Mouse (Mus musculus) spleen, adult 12 weeks (tissue): ENCODE data around the gene Sppl3.

Source experiments
- DNase-seq: peaks from one replicate; pipeline ENCODE4 v3.0.0; 2022; ENCODE audit warnings: low spot score

Sppl3 gene

DNA sequence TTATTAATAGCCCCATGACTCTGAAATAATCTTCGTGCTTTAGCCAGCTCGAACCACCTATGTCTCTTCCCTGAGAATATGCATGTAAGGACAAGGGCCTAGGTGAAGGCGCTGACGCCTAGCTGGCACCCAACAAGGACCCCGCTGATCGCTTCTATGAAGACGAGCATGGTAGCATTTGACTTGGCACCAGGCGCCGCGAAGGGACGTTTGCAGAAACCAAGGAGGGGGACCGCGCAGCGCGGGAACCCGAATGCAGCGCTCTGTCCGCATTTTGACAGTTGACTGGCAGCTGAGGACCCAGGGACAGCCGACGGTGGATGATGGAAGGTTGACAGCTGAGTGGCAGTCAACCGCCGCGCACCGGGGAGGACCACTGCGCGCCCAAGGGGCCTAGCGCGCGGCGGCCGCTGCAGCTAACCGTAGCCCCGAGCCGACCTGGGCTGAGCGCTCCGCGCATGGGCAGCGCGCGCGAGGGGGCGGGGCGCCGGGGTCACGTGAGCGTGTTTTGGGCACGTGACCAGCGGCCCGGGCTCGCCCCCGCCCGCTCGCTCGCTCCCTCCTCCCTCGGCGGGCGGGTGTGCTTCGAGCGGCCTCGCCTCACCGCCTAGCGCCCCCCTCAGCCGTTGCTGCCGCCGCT, at the start of gene Sppl3:
Sppl3 (plus strand) TSS at position 561 of the 640 bp plus-strand sequence.
- DNase-seq, result peak; percentile 96

DNA sequence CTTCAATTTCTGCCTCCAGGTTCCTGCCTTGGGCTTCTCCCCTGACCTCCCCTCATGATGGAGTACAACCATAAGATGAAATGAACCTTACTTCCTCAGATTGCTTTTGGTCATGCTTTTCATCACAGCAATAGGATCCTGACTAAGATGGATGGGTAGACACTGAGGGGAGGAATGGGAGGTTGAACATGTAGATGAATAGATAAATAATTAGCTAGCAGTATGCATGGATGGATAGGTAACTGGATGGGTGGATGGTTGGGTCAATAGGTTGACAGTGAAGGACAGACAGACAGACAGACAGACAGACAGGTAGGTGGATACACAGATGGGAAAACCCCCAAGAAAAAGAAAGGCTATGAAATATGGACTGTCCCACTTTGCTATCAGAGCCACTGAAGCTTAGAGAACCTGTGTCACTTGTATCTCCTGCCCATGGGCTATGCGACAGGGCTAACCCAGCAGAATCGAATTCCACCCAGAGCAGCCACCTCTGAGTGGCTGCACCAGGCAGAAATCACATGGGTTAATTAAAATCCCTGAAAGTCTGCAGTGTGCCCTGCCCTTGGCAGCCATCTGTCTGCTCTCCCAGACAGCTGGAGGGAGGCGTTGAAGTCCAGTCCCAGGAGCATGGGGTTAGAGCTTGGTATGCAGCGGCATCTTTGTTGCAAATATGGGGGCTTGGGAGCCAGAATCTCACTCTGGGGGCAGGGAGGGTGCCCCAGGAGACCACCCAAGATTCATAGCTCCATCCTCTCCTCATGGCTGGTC, 49.2 kb upstream of the Sppl3 start:
- no peak for DNase-seq

DNA sequence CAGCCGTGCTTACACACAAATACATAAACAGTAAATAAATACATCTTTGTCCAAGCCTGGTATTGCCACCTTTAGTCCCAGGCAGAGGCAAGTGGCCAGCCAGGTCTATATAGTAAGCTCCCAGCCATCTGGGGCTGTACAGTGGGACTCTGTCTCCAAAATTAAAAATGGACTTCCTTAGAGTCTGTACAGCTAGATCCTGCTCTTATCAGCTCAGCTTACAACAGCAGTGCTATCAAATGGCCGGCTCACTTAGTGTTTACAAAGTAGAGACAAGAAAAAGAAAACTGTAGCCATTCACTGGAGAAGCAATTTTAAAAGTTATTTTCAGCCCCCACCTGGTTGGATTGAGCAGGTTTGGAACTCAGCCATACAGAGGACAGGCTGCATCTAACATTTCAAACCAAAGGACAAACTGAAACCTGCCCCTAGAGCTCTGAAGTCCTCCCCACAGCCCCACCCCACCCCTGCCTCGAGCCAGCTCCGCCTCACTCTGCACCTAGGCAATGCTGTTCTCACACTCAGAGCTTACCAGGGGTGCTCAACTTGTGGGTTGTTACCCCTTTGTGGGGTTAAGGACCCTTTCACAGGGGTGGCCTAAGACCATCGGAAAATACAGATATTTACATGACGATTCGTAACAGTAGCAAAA, 46.5 kb upstream of the Sppl3 start:
- no peak for DNase-seq

DNA sequence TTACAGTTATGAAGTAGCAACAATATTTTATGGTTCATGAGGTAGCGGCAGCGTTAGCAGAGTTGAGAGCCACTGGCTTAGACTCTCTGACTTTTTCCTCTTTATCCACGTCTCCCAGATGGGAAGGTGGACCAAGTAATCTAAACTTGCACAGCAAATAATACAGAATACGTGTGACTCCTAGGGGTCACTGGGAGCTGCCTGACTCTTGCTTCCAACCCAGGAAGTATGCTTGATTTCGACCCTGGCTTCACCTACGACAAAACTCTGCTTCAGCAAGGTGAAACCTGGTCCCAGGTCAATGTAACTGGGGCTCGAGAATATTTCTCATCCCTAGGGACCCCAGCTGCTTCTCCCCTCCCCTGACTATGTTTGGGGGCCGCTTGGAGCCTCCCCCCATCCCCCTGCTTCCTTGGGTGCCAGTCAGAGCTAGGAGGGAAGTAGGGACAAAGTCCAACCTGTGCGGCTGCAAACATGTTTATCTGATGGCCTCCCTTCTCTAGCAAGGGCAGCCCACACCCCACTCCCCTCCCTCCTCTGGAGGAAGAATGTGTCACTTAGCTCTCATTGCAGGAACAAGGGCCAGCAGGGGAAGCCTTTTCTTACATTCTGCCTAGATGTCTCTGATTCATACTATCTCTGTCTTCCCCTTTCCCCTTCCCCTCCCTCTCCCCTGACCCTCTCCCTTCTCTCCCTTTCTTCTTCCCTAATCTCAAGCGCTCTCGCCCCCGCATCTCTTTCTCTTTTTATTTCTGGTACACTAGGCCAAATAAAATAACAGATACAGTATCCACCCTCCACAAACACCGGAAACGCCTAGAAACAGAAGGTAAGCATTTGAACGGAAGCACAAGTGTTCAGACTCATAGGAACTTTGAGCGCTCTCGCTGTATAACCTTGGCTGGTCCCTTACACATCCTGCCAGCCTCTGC, 45.7 kb upstream of the Sppl3 start:
- no peak for DNase-seq

DNA sequence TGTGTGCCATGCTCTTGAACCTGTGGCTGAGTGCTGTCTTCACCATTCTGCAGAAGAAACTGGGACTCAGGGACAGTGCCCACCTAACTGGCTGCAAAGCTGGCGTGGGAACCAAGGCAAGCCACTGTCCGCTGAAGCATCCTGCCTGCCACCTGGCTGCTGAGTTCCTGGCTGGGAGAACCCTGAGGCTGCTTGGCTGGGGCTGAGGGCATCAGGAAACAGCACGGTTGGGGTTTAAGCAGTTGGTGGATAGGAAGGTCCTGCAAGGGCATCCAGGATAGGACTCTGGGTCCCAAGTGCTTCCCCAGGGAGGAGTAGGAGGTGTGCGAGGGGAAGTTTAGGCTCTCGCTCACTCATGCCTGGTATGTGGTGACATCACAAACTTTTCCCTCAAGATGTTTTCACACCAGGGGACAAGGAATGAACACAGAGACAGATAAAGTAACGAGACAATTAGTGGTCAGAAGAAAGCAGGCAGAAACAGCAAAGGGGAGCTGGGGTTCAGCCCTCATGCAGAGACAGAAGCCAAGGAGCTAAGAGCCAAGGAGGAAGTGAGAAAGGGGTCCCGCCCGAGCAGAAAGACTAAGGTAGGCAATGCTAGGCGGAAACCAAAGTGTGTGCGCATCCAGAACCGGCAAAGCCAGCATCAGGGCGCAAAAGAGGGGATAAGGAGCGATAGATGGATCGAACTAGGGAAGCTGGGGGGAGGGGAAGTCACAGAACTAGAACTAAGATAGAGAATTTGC, 43.2 kb upstream of the Sppl3 start:
- no peak for DNase-seq

DNA sequence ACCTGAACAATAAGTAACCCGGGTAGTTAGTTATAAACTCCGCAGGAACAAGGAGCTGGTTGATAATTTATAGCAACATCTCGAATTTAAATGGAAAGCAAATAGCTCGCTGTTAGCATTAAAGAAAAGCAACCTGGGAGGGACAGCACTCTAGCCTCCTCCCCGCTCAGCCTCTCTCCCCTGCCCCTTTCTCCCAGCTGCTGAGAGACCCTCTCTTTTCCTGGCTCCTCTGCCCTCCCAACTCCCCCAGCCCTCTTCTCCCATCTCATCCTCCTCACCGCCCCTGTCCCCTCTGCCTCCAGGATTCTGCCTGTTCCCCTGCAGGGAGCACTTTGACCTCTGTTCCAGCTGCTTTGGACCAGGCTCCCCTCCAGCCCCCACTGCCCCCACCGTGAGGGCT, 42.3 kb upstream of the Sppl3 start:
- DNase-seq, result no peak

DNA sequence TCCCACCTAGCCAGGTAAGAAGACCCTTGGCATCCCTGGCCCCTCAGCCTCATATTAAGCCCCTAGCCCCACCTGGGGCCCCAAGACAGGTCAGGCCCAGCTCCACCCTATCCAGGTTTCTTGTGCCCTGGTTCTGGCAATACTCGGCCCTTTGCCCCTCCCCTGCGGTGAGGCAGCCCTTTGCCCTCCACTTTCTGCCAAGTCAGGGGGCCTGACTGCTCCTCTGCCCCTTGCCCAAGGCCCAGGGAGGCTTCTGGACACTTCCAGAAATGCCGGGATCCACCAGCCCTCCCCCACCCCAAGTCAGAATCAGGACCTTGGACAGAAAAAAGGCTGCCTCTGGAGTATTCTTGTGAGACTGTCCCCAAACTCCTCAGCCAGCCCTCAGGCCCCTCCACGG, 41.9 kb upstream of the Sppl3 start:
- no peak for DNase-seq

DNA sequence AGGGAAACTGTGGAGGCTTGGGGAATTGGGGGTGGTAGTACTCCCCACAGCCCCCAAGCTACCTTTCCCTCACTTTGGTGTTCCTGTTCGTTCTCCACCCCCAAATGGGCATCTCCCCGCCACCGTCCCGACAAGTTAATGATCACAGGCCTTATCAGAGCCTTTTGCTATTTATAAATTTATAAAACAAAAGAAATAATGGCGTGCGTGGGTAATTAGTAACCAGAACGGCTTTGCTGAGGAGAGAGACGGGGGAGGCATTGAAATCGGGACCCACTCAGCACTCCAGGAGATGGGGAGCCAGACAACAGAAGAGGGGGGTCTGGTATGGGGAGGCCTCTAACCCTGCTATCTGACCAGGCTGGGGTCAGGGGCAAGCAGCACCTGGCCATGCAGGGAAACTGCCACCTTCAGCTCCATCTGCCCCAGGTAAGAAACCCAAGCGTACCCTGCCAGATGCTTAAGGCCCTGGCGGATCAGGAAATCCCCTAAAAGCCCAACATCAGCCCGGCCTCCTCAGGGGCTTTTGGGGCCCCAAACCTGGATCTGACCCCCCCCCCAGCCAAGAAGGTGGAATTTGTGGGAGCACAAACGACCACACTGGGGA, 41.2 kb upstream of the Sppl3 start:
- DNase-seq, result no peak

DNA sequence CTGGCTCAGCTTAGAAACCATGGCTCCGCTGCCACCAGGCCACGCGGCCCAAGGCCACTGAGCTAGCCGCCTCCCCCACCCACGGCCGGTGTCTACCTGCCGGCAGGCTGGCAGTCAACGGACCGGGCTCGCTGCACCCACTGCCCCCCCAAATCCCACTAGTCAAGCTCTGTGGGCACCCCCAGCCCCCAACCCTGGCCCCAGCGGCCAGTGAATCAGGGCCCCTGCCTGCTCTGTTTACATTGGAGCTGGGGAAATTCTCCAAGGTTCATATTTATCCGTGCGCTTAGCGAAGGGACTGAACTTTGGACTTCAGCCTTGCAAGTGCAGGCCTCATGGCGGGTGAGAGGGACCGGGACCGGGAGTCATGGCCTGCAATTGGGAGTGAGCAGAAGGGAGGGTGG, 40.1 kb upstream of the Sppl3 start, which contains the start of gene Hnf1a:
Hnf1a (minus strand) TSS at position 271 of the 404 bp plus-strand sequence.
- no peak for DNase-seq

DNA sequence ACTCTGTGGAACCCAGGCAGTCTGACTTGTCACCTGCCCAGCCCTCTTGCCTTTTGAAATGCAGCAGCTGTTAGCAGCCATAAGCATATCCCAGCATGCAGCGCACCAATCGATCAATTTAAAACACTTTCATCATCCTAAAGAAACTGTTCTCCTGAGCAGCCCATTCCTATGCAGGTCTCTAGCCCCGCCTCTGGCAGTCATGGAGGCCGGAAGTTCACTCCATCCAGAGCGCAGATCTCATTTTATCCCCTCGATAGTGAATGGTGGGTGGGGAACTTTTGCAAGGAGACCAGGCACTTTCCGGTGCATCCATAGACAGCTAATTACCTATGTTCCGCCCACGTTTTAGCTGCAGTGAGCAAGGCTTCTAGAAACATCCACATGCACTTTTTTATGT, 38.7 kb upstream of the Sppl3 start:
- DNase-seq, result no peak

DNA sequence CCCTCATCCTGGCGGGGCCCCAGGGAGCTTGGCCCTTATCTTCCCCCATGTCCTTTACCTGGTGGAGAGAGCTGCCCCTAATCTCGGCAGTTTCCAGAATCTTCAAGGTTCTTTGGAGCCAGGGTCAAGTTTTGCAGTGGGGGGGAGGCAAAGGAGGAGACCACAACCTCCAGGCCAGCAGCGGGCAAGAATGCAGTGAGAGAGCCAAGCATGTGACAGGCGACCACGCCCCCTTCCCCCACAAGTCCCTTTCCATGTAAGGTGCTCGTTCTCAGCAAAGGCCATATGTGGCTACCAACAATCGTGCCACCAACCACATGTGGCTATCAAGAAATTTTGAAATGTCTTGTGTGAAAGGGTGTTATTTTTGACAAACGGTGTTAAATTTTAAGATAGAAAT, 37.8 kb upstream of the Sppl3 start:
- DNase-seq, result no peak

DNA sequence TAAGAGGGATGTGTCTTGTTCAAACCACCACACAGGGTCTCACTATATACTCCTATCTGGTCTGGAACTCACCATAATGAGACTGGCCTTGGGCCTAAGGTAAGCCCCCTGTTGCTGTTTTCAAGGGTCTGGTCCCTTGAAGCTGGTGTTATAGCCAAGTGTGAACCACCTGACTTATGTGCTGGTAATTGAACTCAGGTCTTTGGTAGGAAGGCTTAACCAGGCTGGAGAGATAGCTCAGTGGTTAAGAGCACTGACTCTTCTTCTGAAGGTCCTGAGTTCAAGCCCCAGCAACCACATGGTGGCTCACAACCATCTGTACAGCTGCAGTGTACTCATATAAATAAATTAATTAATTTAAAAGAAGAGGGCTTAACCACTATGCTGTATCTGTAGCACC, 34.0 kb upstream of the Sppl3 start:
- no peak for DNase-seq

DNA sequence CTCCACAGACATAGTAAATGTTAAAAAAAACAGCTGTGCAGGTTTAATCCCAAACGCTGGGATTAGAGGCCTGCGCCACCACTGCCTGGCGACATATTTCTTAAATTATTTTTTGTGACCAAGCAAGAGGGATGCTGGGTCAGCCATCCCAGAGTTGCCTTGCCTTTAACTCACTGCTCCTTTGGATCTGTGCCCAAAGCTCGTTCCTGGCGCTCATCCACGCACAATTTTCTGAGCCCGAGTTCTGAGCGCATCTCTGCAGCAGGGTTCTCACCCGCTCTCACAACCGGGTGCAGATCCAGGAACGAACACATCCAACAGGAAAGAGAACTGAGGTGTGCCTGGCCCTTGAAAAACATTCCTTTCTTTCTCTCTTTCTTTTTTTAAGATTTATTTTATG, 32.5 kb upstream of the Sppl3 start:
- no peak for DNase-seq

DNA sequence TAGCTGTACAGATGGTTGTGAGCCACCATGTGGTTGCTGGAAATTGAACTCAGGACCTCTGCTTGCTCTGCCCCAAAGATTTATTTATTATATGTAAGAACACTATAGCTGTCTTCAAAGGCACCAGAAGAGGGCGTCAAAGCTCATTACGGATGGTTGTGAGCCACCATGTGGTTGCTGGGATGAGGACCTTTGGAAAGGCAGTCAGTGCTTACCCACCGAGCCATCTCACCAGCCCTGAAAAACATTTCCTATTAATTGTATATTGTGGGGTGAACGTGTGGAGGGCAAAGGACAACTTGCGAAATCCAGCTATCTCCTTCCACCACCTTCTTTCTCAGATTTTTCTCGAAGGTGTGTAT, 32.1 kb upstream of the Sppl3 start:
- DNase-seq, result peak; percentile 20

DNA sequence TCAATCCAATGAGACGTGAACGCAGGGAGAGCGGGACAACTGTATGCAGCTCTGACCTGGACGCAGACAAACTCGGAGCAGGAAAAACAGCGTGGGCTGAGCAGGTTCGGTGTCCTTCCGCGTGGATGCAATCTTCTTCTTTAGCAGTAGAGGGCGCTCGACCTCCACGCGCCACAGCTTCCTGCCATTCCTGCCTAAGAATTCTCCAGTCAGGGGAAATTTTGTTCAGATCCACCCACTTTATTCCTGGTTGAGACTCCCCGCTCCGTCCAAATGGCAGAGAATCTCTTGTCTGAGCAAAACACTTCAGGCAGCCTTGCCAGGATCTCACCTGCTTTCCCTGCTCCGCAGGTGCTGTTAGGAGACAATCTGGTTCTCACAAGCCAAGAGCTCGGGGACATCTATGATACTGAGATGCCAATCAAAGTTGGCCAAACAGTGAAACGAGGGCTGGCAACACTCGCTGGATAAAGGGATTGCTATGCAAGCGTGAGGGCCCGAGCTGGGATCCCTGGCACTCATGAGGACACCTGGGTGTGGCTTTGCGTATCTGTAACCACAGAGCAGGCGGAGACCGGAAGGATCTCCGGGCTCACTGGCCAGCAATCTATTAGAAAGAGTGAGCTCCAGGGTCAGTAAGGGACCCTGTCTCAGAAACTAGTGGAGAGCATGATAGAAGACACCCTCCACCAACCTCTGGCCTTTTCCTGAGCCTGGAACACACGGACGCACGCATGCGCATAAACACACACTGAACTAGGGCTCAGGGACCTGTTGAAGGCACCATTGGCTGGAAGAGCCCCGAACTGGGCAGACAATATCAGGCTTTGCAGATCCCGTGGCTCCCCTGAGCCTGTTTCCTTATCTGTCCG, 31.5 kb upstream of the Sppl3 start:
- peak; percentile 70 for DNase-seq

DNA sequence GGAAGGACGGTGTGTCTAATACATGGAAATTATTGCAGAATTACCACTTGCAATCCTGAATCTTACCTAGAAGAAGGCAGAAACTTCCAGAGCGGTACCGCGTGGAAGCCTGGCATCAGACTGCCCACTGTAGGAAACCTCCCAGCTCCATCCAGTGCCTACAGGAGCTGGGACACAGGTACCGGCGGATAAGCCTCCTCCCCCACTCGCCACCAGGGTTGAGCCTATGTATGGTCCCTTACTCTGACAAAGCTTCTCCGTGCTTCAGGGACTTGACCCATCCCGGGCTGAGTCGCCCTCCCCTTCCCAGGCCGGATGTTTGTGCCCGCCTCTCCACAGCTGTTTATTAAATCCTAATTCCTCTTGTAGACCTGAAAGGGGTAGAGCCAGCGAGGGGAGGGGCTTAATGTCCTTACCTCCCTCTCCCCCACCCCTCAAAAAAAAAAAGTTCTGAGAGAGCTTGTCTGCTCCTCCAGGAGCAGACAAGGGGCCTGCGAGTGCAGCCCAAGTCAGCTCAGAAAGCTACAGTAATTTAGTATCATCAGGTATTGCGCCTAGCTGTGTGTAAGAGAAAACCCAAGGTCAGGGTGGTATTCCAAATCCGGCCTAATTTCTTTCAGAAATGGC, 30.7 kb upstream of the Sppl3 start:
- DNase-seq, result no peak

DNA sequence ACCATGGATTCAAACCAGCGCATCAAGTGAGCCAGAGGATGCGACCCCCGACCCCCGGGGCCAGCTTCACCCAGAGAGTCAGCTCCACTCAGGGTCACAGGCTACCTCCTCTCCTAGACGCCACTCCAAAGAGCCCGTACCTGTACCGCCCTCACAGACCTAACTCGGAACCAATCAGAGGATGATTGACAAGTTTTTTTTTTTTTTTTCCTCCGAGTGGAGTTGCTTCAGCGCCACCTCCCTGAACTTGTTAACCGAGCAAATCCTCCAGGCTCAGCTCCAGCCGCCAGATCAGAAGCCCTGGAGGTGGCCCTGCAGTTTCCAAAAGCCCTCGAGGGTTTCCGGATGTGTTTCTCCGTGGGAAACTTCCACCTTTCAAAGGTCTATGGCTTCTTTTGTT, 28.9 kb upstream of the Sppl3 start:
- no peak for DNase-seq

DNA sequence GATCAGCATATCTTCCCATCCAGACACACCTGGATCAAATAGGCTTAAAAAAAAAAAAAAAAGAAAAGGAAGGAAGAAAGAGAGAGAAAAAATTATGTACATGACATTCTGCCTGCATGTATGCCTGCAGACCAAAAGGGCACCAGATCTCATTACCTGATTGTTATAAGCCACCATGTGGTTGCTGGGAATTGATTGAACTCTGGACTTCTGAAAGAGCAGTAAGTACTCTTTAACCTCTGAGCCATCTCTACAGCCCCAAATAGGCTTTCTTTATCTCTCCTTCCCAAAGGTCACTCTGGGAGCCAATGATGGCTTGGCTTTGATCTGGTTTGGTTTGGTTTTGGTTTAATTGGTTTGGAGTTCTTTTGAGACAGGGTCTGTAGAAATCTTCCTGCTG, 25.9 kb upstream of the Sppl3 start:
- no peak for DNase-seq

DNA sequence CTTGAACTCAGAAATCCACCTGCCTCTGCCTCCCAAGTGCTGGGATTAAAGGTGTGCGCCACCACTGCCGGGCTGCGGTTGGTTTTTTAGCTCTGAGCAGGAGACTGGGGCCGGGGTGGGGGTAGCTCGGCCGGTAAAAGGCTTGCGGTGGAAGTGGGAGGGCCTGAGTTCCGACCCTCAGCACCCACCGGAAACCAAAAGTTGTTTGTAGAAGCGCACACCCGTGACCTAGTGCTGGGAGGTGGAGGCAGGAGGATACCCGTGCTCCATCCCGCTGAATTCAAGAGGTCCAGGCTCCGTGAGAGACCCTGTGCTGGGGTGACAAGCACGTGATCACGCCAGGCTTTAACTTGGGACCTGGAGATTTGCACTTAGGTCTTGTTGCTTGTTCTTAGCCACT, 14.5 kb upstream of the Sppl3 start:
- DNase-seq, result no peak

DNA sequence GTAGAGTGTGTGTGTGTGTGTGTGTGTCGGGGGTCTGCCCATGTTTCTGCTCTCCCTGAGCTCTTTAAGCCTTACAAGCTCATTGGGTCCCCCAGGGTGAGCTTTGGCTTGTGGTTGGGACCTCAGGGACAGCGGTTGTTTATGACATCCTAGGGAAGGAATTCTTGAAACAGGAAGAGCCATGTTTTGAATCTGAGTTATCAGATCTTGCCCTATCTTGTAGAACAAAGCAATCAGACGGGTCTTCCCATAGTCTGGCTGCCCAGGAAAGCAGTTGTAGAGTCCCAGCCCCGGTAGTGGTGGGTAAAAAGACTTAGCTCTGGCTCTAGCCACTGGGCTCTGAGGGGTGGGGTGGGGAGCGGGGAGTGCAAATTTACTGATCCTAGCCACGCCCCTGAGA, 13.6 kb upstream of the Sppl3 start:
- no peak for DNase-seq
